Mouse (Mus musculus): ENCODE measurements around the gene Prr11. TPM values are rescaled to one million over a fixed set of nuclear protein-coding genes. Genes with fewer than 3 reads are reported as not detected.
"Not testable (repeated sequence)": the region's sequence is repeated elsewhere in the genome, so short reads cannot be mapped to it uniquely, and the experiment has no call there.

Gene Prr11
- polyA plus RNA-seq, 1 experiment from 2014 or later, result 7.9 TPM

GRCm38 (mm10) chr11:87086290-87086984, 22.1 kb downstream of the Prr11 start, which contains the start of gene Smg8:
Gene Smg8, minus strand, starts transcription at chr11:87086774.
- Histone ChIP-seq H3K27me3 (no peaks in the 10 kb centered on the region), H3K9me3 (replicated peaks) (no peaks in the 10 kb centered on the region), H3K9ac (peak within 1 kb of the TSS; percentile 95), H3K27ac (peak within 1 kb of the TSS; percentile 59), H3K4me2 (peak within 1 kb of the TSS; percentile 95), H3K36me3 (ENCODE audit: poor library complexity, severe bottlenecking) (peaks cover 40% of the 10 kb centered on the region), H3K4me1 (peaks cover 25% of the 10 kb centered on the region), H3K4me3 (peak within 1 kb of the TSS; percentile 96)
- peak; percentile 91 for ATAC-seq
- WGBS, result 2% methylated on average over 43 of the region's 43 CpGs

GRCm38 (mm10) chr11:87085461-87085860, 23.0 kb downstream of the Prr11 start:
- Histone ChIP-seq H3K9ac (peak overlapping the region; percentile 95; the same call in 1 of the 2 replicates), H3K4me2 (peak overlapping the region; percentile 95), H3K4me3 (peak overlapping the region; percentile 96), H3K27ac (no peak overlapping the region), H3K36me3 (ENCODE audit: poor library complexity, severe bottlenecking) (peaks cover 40% of the 10 kb centered on the region), H3K4me1 (peaks cover 25% of the 10 kb centered on the region), H3K27me3 (no peaks in the 10 kb centered on the region), H3K9me3 (replicated peaks) (no peaks in the 10 kb centered on the region)
- 93% methylated on average over 13 of the region's 13 CpGs for WGBS
- ATAC-seq, result no peak

- ATAC-seq, result no peak
- Histone ChIP-seq H3K9me3 (replicated peaks) (no peaks in the 10 kb centered on the region), H3K4me1 (peaks cover 25% of the 10 kb centered on the region), H3K9ac (no peak overlapping the region), H3K4me3 (no peak overlapping the region), H3K27ac (no peak overlapping the region), H3K36me3 (ENCODE audit: poor library complexity, severe bottlenecking) (peaks cover 55% of the 10 kb centered on the region), H3K27me3 (no peaks in the 10 kb centered on the region), H3K4me2 (no peak overlapping the region)
- 86% methylated on average over 1 of the region's 1 CpGs for WGBS
These were observed 24.8 kb downstream of the Prr11 start for GRCm38 (mm10) chr11:87083712-87084111.

GRCm38 (mm10) chr11:87073866-87074440, 34.6 kb downstream of the Prr11 start, which contains the start of gene Gdpd1:
Gene Gdpd1, minus strand, starts transcription at chr11:87074062.
- ATAC-seq, result peak; percentile 98
- H3K27ac ChIP-seq, result peak within 1 kb of the TSS; percentile 97
- H3K4me1 ChIP-seq, result peaks cover 28% of the 10 kb centered on the region
- peak within 1 kb of the TSS; percentile 60 for H3K4me2 ChIP-seq
- WGBS, result under 1% methylated on average over 43 of the region's 43 CpGs
- peaks cover 17% of the 10 kb centered on the region for H3K36me3 ChIP-seq (ENCODE audit: poor library complexity, severe bottlenecking)
- H3K4me3 ChIP-seq, result peak within 1 kb of the TSS; percentile 74
- H3K9ac ChIP-seq, result peak within 1 kb of the TSS; percentile 89
- H3K27me3 ChIP-seq, result no peaks in the 10 kb centered on the region
- no peaks in the 10 kb centered on the region for H3K9me3 ChIP-seq (replicated peaks)

- Histone ChIP-seq H3K27ac (peak overlapping the region; percentile 97), H3K36me3 (ENCODE audit: poor library complexity, severe bottlenecking) (peaks cover 14% of the 10 kb centered on the region), H3K4me2 (peak overlapping the region; percentile 60), H3K4me3 (peak overlapping the region; percentile 74), H3K4me1 (peaks cover 28% of the 10 kb centered on the region), H3K27me3 (no peaks in the 10 kb centered on the region), H3K9me3 (replicated peaks) (no peaks in the 10 kb centered on the region), H3K9ac (peak overlapping the region; percentile 89)
- peak; percentile 77 for ATAC-seq
- WGBS, result under 1% methylated on average over 24 of the region's 24 CpGs
These were observed 35.1 kb downstream of the Prr11 start for GRCm38 (mm10) chr11:87073343-87073865.

- Histone ChIP-seq H3K36me3 (ENCODE audit: poor library complexity, severe bottlenecking) (peaks cover 69% of the 10 kb centered on the region), H3K27me3 (no peaks in the 10 kb centered on the region), H3K4me3 (no peak overlapping the region), H3K4me2 (no peak overlapping the region), H3K4me1 (no peaks in the 10 kb centered on the region), H3K9ac (no peak overlapping the region), H3K27ac (no peak overlapping the region), H3K9me3 (replicated peaks) (no peaks in the 10 kb centered on the region)
- WGBS, result 76% methylated on average over 3 of the region's 3 CpGs
- no peak for ATAC-seq
These were observed 46.4 kb downstream of the Prr11 start for GRCm38 (mm10) chr11:87062087-87062486.

GRCm38 (mm10) chr11:87060410-87060809, 48.1 kb downstream of the Prr11 start:
- no peak overlapping the region for H3K9ac ChIP-seq
- H3K4me3 ChIP-seq, result no peak overlapping the region
- no peak overlapping the region for H3K27ac ChIP-seq
- H3K4me1 ChIP-seq, result no peaks in the 10 kb centered on the region
- WGBS, result 91% methylated on average over 2 of the region's 2 CpGs
- no peaks in the 10 kb centered on the region for H3K9me3 ChIP-seq (replicated peaks)
- H3K4me2 ChIP-seq, result no peak overlapping the region
- peaks cover 82% of the 10 kb centered on the region for H3K36me3 ChIP-seq (ENCODE audit: poor library complexity, severe bottlenecking)
- no peaks in the 10 kb centered on the region for H3K27me3 ChIP-seq
- ATAC-seq, result no peak

- H3K4me1 ChIP-seq, result no peaks in the 10 kb centered on the region
- WGBS, result 90% methylated on average over 6 of the region's 6 CpGs
- peaks cover 90% of the 10 kb centered on the region for H3K36me3 ChIP-seq (ENCODE audit: poor library complexity, severe bottlenecking)
- no peaks in the 10 kb centered on the region for H3K9me3 ChIP-seq (replicated peaks)
- no peaks in the 10 kb centered on the region for H3K27me3 ChIP-seq
- no peak overlapping the region for H3K4me2 ChIP-seq
- no peak overlapping the region for H3K4me3 ChIP-seq
- H3K9ac ChIP-seq, result no peak overlapping the region
- H3K27ac ChIP-seq, result no peak overlapping the region
- no peak for ATAC-seq
These were observed 52.2 kb downstream of the Prr11 start for GRCm38 (mm10) chr11:87056286-87056685.

GRCm38 (mm10) chr11:87048900-87049299, 59.6 kb downstream of the Prr11 start:
- H3K4me1 ChIP-seq; ATAC-seq; H3K4me2 ChIP-seq; H3K9me3 ChIP-seq (replicated peaks); H3K27me3 ChIP-seq; H3K27ac ChIP-seq; H3K9ac ChIP-seq; H3K4me3 ChIP-seq: not testable (repeated sequence)
- peaks cover 95% of the 10 kb centered on the region for H3K36me3 ChIP-seq (ENCODE audit: poor library complexity, severe bottlenecking)
- 95% methylated on average over 7 of the region's 7 CpGs for WGBS

- no peaks in the 10 kb centered on the region for H3K4me1 ChIP-seq
- H3K27me3 ChIP-seq, result no peaks in the 10 kb centered on the region
- H3K9ac ChIP-seq, result no peak overlapping the region
- H3K4me2 ChIP-seq, result no peak overlapping the region
- no peak overlapping the region for H3K27ac ChIP-seq
- no peak overlapping the region for H3K4me3 ChIP-seq
- ATAC-seq, result no peak
- 95% methylated on average over 5 of the region's 5 CpGs for WGBS
- H3K36me3 ChIP-seq (ENCODE audit: poor library complexity, severe bottlenecking), result peaks cover 93% of the 10 kb centered on the region
- H3K9me3 ChIP-seq (replicated peaks), result no peaks in the 10 kb centered on the region
These were observed 61.5 kb downstream of the Prr11 start for GRCm38 (mm10) chr11:87046968-87047367.

GRCm38 (mm10) chr11:87043052-87043451, 65.5 kb downstream of the Prr11 start:
- Histone ChIP-seq H3K4me2 (no peak overlapping the region), H3K4me1 (no peaks in the 10 kb centered on the region), H3K4me3 (no peak overlapping the region), H3K27ac (no peak overlapping the region), H3K9me3 (replicated peaks) (no peaks in the 10 kb centered on the region), H3K27me3 (no peaks in the 10 kb centered on the region), H3K36me3 (ENCODE audit: poor library complexity, severe bottlenecking) (peaks cover 95% of the 10 kb centered on the region), H3K9ac (no peak overlapping the region)
- no peak for ATAC-seq
- 91% methylated on average over 3 of the region's 3 CpGs for WGBS

- no peak overlapping the region for H3K4me3 ChIP-seq
- ATAC-seq, result no peak
- H3K27me3 ChIP-seq, result no peaks in the 10 kb centered on the region
- WGBS, result 87% methylated on average over 9 of the region's 9 CpGs
- no peaks in the 10 kb centered on the region for H3K4me1 ChIP-seq
- no peaks in the 10 kb centered on the region for H3K9me3 ChIP-seq (replicated peaks)
- no peak overlapping the region for H3K4me2 ChIP-seq
- peaks cover 90% of the 10 kb centered on the region for H3K36me3 ChIP-seq (ENCODE audit: poor library complexity, severe bottlenecking)
- no peak overlapping the region for H3K27ac ChIP-seq
- H3K9ac ChIP-seq, result no peak overlapping the region
These were observed 69.1 kb downstream of the Prr11 start for GRCm38 (mm10) chr11:87039307-87039963.

Measured in forebrain, embryonic 13.5 days (tissue).